Mouse (Mus musculus): ENCODE data around the gene Sec63.

Gene Sec63

GRCm38 (mm10) chr10:42863621-42864391, 102.5 kb downstream of the Sec63 start:
- peak; percentile 68 for DNase-seq

GRCm38 (mm10) chr10:42864696-42865095, 103.4 kb downstream of the Sec63 start:
- no peak for DNase-seq

- no peak for DNase-seq
Observed at GRCm38 (mm10) chr10:42868416-42868815, 107.1 kb downstream of the Sec63 start.

- DNase-seq, result no peak
Observed at GRCm38 (mm10) chr10:42869467-42869866, 108.2 kb downstream of the Sec63 start.

GRCm38 (mm10) chr10:42872269-42873010, 111.1 kb downstream of the Sec63 start:
- DNase-seq, result no peak

GRCm38 (mm10) chr10:42873077-42873595, 111.8 kb downstream of the Sec63 start:
- DNase-seq, result no peak

GRCm38 (mm10) chr10:42876172-42876571, 114.9 kb downstream of the Sec63 start:
- DNase-seq, result no peak

GRCm38 (mm10) chr10:42879269-42879681, 118.0 kb downstream of the Sec63 start:
- no peak for DNase-seq

- no peak for DNase-seq
Observed at GRCm38 (mm10) chr10:42879682-42880081, 118.4 kb downstream of the Sec63 start.

Measured in right cerebral cortex, postnatal 14 days (tissue).